Mouse (Mus musculus) embryonic facial prominence, embryonic 10.5 days (tissue): ENCODE measurements at regions not wholly inside any gene's neighbourhood (a gene's known extent, or its start where the extent isn't known, plus 50 kb on each side); places are given as distances from the start of the nearest gene placed in this dataset.

ENCODE experiments used
- DNase-seq: peaks from one replicate; pipeline ENCODE4 v3.0.0-alpha.2; 2017; ENCODE audit warnings: low spot score
- H3K27ac ChIP-seq: fragments of 300-500 bp; sonication (generic); replicated peaks from 2 replicates; pipeline ENCODE4 v1.5.1; 2016; ENCODE audit warnings: mild to moderate bottlenecking
- H3K27me3 ChIP-seq: fragments of 300-500 bp; sonication (generic); replicated peaks from 2 replicates; pipeline ENCODE4 v1.6.1; 2016; ENCODE audit warnings: low read depth, mild to moderate bottlenecking; ENCODE audit not compliant: poor library complexity, severe bottlenecking
- H3K36me3 ChIP-seq: fragments of 300-500 bp; sonication (generic); replicated peaks from 2 replicates; pipeline ENCODE4 v1.6.1; 2016; ENCODE audit warnings: mild to moderate bottlenecking, moderate library complexity
- H3K4me1 ChIP-seq: fragments of 300-500 bp; sonication (generic); 2 replicates; pipeline ENCODE4 v1.6.1; 2016
- H3K4me3 ChIP-seq: fragments of 300-500 bp; sonication (generic); 2 replicates; pipeline ENCODE4 v1.5.1; 2016; ENCODE audit warnings: mild to moderate bottlenecking, moderate library complexity
- H3K9me3 ChIP-seq: fragments of 300-500 bp; sonication (generic); 2 replicates; pipeline ENCODE4 v1.6.1; 2016; ENCODE audit warnings: mild to moderate bottlenecking
- WGBS: fragments of 180-500 bp; shearing (Covaris S2); methylation state at CpG from one replicate; pipeline ENCODE4 v1.1.7; 2016; 5-methylcytosine and 5-hydroxymethylcytosine counted together

- peak; percentile 41 for DNase-seq
- Histone ChIP-seq H3K4me3 (no peak overlapping the region), H3K27ac (no peak overlapping the region), H3K27me3 (no peaks in the 10 kb centered on the region), H3K9me3 (no peaks in the 10 kb centered on the region), H3K36me3 (no peaks in the 10 kb centered on the region), H3K4me1 (no peaks in the 10 kb centered on the region)
- WGBS, result 62% methylated on average over 12 of the region's 12 CpGs
Observed at GRCm38 (mm10) chr2:174532671-174533363, 59.9 kb upstream of the Prelid3b start.

DNA sequence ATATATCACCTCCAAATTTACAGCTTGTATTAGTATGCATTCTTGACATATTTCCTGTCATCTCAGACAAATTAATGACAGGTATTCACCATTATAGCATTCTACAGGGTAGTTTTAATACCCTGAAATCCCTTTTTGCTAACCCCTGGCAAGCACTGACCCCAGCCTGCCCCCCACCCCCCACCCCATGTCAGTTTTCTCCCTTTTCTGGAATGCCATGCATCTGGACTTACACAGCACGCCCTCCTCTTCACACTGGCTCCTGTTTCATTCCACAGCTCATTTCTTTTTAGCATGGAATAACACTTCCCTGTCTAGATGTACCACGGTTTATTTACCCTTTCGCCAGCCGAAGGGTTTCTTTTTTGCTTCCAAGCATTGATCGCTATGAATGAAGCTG is 67.8 kb upstream of the Prelid3b start:
- 61% methylated on average over 5 of the region's 5 CpGs for WGBS
- H3K4me3 ChIP-seq, result no peak overlapping the region
- peaks cover 6% of the 10 kb centered on the region; the same call in 1 of the 2 replicates for H3K4me1 ChIP-seq
- DNase-seq, result no peak
- H3K27me3 ChIP-seq, result no peaks in the 10 kb centered on the region
- H3K9me3 ChIP-seq, result no peaks in the 10 kb centered on the region; the same call in 1 of the 2 replicates
- no peaks in the 10 kb centered on the region for H3K36me3 ChIP-seq
- H3K27ac ChIP-seq, result no peak overlapping the region

DNA sequence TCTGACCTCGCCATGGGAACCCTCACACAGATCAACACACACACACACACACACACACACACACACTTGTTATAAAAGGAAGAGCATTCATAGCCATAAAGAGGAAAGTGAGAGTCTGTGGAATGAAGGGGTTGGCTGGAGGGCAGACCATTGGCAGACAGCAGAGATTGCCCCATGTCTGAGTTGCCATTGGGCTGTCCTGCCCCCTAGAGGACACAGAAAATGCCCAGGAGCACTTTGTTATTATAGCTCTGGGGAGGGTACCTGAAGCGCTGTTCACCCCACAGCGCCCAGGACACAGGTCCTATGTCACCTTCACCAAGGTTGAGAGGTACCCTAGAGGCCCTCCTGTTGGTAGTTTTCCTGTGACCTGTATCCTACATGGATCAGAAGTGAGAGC is 74.3 kb upstream of the Prelid3b start:
- no peaks in the 10 kb centered on the region for H3K36me3 ChIP-seq
- H3K27me3 ChIP-seq, result no peaks in the 10 kb centered on the region
- no peak for DNase-seq
- no peak overlapping the region for H3K27ac ChIP-seq
- 84% methylated on average over 3 of the region's 3 CpGs for WGBS
- 0 out of 2 replicates have a peak, but pooled peaks cover 3% of the 10 kb centered on the region for H3K4me1 ChIP-seq
- H3K9me3 ChIP-seq, result no peaks in the 10 kb centered on the region; the same call in 1 of the 2 replicates
- no peak overlapping the region for H3K4me3 ChIP-seq

- H3K4me3 ChIP-seq, result no peak overlapping the region
- H3K27me3 ChIP-seq, result no peaks in the 10 kb centered on the region
- DNase-seq, result no peak
- no peaks in the 10 kb centered on the region for H3K36me3 ChIP-seq
- no peak overlapping the region for H3K27ac ChIP-seq
- WGBS, result 88% methylated on average over 6 of the region's 6 CpGs
- no peaks in the 10 kb centered on the region for H3K9me3 ChIP-seq
- 0 out of 2 replicates have a peak, but pooled peaks cover 3% of the 10 kb centered on the region for H3K4me1 ChIP-seq
Observed at GRCm38 (mm10) chr2:174547701-174548100, 74.8 kb upstream of the Prelid3b start.

DNA sequence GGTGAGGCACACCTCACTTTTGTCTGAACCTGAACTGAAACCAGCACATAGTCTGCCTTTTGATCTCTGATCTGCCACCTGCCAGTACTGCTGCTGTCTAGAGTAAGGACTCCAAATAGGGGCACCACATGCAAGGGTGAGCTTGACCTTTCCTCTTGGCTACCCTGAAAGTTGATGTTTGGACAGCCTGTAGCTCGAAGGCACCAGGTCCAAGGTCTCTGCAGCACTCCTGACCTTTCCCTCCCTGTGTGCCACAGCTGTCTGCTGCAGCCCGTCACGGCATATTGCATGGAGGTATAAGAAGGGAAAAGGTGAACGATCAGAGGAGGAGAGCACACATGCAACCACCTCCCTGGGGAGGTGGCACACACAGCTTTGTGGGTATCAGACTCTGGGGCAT is 75.9 kb upstream of the Prelid3b start:
- Histone ChIP-seq H3K36me3 (no peaks in the 10 kb centered on the region), H3K27me3 (no peaks in the 10 kb centered on the region), H3K4me1 (0 out of 2 replicates have a peak, but pooled peaks cover 3% of the 10 kb centered on the region), H3K4me3 (no peak overlapping the region), H3K27ac (no peak overlapping the region), H3K9me3 (no peaks in the 10 kb centered on the region)
- WGBS, result 62% methylated on average over 4 of the region's 4 CpGs
- no peak for DNase-seq

DNA sequence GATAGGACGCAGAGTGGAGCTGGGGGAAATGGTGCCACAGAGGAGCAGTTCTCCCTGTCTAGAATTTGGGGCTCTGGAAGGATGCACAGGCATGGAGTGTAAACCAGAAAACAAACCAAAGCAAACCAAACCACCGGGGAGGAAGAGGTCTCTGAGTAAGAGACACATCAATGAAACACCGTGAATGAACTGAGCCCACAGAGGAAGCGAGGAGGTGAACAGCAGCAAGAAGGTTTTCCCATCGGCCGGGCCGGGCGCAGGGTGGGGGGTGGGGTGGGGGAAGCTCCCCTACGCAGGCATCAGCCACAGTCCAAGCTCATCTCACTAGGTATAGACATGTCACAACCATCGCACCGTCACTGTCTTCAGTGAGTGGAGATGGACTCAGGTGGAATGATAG is 82.9 kb upstream of the Prelid3b start:
- no peak overlapping the region for H3K4me3 ChIP-seq
- no peak for DNase-seq
- H3K27ac ChIP-seq, result no peak overlapping the region
- H3K36me3 ChIP-seq, result no peaks in the 10 kb centered on the region
- WGBS, result 91% methylated on average over 11 of the region's 11 CpGs
- H3K9me3 ChIP-seq, result no peaks in the 10 kb centered on the region
- no peaks in the 10 kb centered on the region for H3K27me3 ChIP-seq
- H3K4me1 ChIP-seq, result no peaks in the 10 kb centered on the region

DNA sequence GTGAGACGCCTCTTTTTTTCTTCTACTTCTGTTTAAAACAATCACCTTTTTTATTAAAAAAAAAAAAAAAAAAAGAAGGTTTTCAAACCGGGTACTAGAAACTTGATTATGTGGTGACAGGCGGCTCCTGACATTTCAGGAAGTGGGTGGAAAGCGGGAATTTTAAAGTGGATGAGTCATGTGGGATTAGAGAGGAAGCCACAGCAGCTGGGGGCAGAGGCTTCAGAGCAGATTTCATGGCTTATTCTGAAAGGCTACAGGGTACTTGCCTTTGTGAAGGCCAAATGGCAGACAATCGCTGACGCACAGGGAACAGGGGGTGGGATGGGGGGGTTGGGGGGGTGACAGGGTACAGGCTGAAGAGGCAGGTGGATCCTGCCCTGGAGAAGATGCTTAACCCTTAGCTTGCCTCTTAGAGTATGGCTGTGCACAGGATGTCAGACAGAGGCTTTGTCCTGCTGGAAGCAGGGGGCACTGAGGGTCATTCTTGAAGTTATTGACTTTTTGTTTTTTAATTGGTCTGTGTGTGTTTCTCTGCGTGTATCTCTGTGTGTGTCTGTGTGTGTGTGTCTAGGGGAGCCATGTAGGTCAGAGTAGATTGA is 81.4 kb upstream of the Zfp831 start:
- WGBS, result 40% methylated on average over 7 of the region's 7 CpGs
- H3K27ac ChIP-seq, result no peak overlapping the region; the same call in 1 of the 2 replicates

GRCm38 (mm10) chr2:174563917-174564316 is 79.4 kb upstream of the Zfp831 start:
- no peaks in the 10 kb centered on the region for H3K36me3 ChIP-seq
- WGBS, result 88% methylated on average over 3 of the region's 3 CpGs
- H3K27me3 ChIP-seq, result no peaks in the 10 kb centered on the region
- no peak overlapping the region for H3K4me3 ChIP-seq
- H3K4me1 ChIP-seq, result peaks cover 13% of the 10 kb centered on the region
- H3K9me3 ChIP-seq, result no peaks in the 10 kb centered on the region
- H3K27ac ChIP-seq, result no peak overlapping the region
- DNase-seq, result no peak

More for the DNA sequence above, 81.4 kb upstream of the Zfp831 start:
- Histone ChIP-seq H3K4me3 (no peak overlapping the region), H3K27me3 (no peaks in the 10 kb centered on the region), H3K9me3 (no peaks in the 10 kb centered on the region), H3K36me3 (no peaks in the 10 kb centered on the region), H3K4me1 (peaks cover 13% of the 10 kb centered on the region)
- DNase-seq, result peak; percentile 31

- WGBS, result 45% methylated on average over 5 of the region's 5 CpGs
- H3K4me3 ChIP-seq, result no peak overlapping the region
- H3K9me3 ChIP-seq, result no peaks in the 10 kb centered on the region
- H3K27me3 ChIP-seq, result no peaks in the 10 kb centered on the region
- no peaks in the 10 kb centered on the region for H3K36me3 ChIP-seq
- peaks cover 13% of the 10 kb centered on the region for H3K4me1 ChIP-seq
- H3K27ac ChIP-seq, result peak overlapping the region; percentile 24; the same call in 1 of the 2 replicates
- peak; percentile 28 for DNase-seq
Observed at GRCm38 (mm10) chr2:174564817-174565216, 78.5 kb upstream of the Zfp831 start.

- Histone ChIP-seq H3K27me3 (no peaks in the 10 kb centered on the region), H3K9me3 (no peaks in the 10 kb centered on the region), H3K4me3 (no peak overlapping the region), H3K4me1 (peaks cover 13% of the 10 kb centered on the region), H3K36me3 (no peaks in the 10 kb centered on the region), H3K27ac (no peak overlapping the region)
- DNase-seq, result no peak
- 89% methylated on average over 7 of the region's 7 CpGs for WGBS
Observed at GRCm38 (mm10) chr2:174565891-174566290, 77.4 kb upstream of the Zfp831 start.

DNA sequence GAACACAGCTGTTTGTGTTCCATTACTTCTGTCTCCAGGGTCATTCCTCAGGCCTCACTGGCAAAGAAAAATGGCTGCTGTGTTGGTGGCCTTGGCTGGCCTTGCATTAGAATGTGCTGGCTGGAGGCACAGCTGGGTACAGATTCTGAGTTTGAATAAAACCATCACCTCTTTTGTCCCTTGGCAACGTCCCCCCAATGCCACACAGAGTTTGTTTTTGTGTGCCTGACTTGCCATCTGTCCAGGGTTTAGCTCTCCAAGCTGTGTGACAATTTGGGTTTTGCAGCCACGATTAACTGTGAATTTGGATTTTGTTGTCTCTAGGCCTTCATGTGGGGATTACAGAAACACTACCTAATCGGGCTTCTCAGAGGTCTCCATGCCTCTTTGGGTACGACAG is 76.6 kb upstream of the Zfp831 start:
- WGBS, result 77% methylated on average over 4 of the region's 4 CpGs
- Histone ChIP-seq H3K4me1 (peaks cover 13% of the 10 kb centered on the region), H3K27ac (no peak overlapping the region), H3K4me3 (no peak overlapping the region), H3K9me3 (no peaks in the 10 kb centered on the region), H3K27me3 (no peaks in the 10 kb centered on the region), H3K36me3 (no peaks in the 10 kb centered on the region)
- no peak for DNase-seq

- DNase-seq, result no peak
- Histone ChIP-seq H3K27ac (no peak overlapping the region), H3K27me3 (no peaks in the 10 kb centered on the region), H3K4me1 (no peaks in the 10 kb centered on the region), H3K9me3 (no peaks in the 10 kb centered on the region), H3K4me3 (no peak overlapping the region), H3K36me3 (no peaks in the 10 kb centered on the region)
- 91% methylated on average over 7 of the region's 7 CpGs for WGBS
Observed at GRCm38 (mm10) chr2:174574804-174575507, 68.4 kb upstream of the Zfp831 start.

DNA sequence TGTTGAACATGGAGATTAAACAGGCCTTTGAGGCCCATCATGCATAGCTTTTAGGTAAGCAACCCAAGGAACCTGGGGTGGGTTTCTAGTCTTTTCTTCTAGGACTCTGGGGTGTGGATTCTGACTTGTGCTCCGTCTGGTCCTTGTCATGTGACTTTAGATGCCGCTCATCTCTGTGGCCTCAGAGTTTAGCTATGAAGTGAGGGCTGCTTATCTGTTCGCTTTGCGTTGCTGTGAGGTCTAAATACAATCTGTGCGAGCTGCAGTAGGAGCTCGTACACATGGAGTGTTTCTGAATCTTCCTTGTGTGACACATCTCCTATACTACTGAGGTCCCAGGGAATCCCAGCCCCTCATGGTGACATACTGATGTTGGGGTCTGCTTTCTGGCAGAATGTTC is 67.8 kb upstream of the Zfp831 start:
- no peaks in the 10 kb centered on the region for H3K27me3 ChIP-seq
- H3K4me1 ChIP-seq, result no peaks in the 10 kb centered on the region
- H3K27ac ChIP-seq, result no peak overlapping the region
- no peaks in the 10 kb centered on the region for H3K36me3 ChIP-seq
- H3K9me3 ChIP-seq, result no peaks in the 10 kb centered on the region
- H3K4me3 ChIP-seq, result no peak overlapping the region
- 92% methylated on average over 6 of the region's 6 CpGs for WGBS
- no peak for DNase-seq
